Mouse (Mus musculus) adrenal gland, postnatal 36 days (tissue): ENCODE data around the gene Ermp1. TPM values are rescaled to one million over a fixed set of nuclear protein-coding genes. Genes with fewer than 3 reads are reported as not detected.

ENCODE experiments used
- DNase-seq, 2 experiments: peaks; one replicate each; pipeline ENCODE4 v3.0.0; 2021; ENCODE audit warnings: mixed read lengths in 1 of 2
- total RNA-seq, 2 experiments: library from RNA; stranded (reverse); gene quantifications; 2 replicates each; pipeline ENCODE4 v1.2.3; 2021

Gene Ermp1
- total RNA-seq, 2 experiments from 2014 or later: 54.2 to 60.9 TPM

- DNase-seq: peak; percentile 35 to 48
Observed at GRCm38 (mm10) chr19:29661974-29662580, 13.9 kb upstream of the Ermp1 start.

DNA sequence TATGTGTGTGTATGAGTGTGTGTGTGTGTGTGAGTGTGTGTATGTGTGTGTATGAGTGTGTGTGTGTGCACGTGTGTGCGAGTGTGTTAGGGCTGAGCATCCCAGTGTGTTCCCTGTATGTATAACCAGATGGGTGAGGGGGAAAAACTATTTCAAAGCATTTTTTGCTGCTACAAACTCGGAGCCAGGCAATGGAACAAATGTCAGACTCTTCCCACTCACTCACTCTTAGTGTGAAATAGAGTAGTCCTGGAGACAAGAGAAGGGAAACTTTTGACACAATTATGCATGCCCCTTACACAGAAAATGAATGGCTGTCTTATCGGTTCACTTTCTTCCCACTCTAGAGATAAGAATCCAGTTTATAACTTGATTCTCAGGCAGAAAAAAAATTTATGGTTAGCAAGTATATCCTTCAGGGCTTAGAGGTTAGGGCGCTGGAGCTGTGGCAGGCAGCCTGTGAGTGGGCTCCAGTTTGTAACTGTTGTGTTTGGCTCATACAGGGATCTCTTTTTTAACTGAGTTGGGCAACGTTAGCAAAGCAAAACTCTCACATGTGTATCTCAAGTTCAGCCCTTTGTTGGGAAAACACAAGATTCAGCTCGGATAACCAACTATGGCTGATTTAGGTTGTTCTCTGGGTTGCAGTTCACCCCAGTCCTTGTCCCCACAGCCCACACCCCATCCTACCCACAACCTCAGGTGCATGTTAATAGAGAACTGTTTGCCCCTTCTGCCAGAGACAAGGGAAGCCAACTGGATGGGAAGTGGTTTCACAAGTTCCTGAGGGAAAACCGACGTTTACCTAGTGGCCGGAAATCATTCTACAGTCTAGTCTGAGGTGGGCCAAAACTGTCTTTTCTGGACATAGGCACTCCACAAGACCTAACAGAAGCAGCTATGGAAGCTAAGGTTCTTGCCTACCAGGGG is 12.9 kb upstream of the Ermp1 start:
- no peak for DNase-seq

- DNase-seq: no peak
Observed at GRCm38 (mm10) chr19:29659705-29660104, 11.5 kb upstream of the Ermp1 start.

DNA sequence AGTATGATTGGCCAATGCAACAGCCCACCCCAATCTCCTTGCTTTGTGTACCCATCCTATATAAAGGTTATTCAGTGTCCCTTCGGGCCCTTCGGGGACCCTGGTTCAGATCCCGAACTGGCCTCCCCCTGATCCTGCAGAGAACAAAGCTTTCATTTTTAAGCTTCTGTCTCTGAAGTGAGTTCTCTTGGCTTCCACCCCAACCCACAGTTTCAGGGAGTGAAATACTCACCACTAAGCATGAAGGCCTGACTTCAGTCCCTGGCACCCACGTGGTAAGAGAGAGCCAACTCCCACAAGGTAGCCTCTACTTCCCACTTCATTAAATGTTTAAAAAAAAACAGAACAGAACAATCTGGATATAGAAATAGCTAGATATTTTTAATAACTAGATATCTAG is 10.6 kb upstream of the Ermp1 start:
- no peak for DNase-seq

DNA sequence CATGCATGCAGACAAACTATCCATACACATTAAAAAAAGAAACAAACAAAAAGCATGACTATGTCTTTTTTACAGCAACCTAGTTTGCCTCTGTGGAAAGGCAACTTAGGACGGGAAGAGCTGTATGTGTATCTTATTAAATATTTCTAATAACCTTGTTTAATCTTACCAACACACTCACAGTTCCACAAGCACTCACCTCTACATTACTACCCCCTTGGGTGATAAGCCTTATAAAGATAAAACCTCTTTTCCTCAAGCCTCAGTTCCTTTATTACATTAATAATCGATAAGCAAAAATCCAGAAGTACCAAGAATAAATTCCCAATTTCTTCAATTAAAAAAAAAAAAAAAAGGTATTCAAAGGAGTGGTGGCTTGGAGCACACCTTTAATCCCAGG is 9.3 kb upstream of the Ermp1 start:
- DNase-seq: no peak

GRCm38 (mm10) chr19:29657033-29657432 is 8.8 kb upstream of the Ermp1 start:
- DNase-seq: no peak

DNA sequence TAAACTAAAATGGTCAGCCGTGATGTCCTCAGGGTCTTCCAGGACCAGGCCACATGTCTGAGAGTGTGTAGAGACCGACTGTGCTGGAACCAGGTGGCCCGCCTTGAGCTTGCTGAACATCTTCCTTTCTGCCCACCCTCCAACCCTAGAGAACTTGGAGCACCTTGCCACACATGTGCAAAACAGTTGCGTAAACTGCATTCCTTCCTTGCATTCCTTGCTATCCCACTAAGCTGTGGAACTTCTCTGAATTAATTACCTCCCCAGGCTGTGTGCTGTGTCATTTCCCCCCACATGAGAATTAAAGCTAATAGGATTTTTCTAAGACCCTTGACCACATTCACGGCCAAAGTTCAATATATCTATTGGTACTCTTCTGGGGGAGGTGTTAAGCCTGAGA is 8.4 kb upstream of the Ermp1 start:
- DNase-seq: no peak

DNA sequence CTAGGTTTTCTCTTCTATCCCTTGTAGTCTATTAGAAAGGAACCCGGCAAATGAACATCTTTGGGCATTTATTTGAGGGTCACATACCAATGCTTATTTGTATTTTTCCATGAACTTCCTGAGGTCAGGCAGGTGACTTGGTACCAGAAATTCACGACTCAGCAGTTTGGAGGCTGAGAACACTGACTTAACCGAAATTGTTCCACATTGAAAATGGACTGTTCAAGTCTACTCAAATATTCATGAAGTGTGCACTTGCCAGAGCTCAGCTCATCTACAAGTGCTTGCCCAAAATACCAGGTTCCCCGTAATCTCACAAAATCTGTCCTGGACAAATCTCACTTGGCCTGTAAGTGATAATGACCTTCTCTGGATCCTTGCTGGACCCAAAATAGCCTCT is 7.8 kb upstream of the Ermp1 start:
- no peak for DNase-seq

GRCm38 (mm10) chr19:29655148-29655547 is 6.9 kb upstream of the Ermp1 start:
- no peak for DNase-seq

DNA sequence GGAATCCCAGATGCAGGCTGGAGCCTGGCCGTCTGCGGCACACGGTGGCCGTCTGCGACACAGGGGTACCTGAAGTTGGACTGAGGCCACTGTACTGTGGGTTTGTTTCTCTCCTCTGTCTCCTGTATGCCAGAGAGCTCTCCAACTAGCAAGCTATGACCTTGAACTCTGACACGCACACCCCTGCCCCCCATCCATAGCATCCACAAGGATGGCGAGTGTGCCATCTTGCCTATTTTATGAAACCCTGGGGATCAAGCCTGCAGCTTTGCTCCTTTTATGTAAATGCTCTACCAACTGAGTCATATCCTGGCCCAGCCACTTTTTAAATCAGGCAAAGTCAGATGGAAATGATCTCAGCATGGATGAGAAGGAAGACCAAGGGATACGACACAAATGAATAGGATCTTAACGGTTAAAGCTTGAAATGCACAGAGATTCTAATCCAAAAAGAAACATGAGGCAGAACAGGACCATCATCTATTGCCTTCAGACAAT is 5.6 kb upstream of the Ermp1 start:
- no peak for DNase-seq

DNA sequence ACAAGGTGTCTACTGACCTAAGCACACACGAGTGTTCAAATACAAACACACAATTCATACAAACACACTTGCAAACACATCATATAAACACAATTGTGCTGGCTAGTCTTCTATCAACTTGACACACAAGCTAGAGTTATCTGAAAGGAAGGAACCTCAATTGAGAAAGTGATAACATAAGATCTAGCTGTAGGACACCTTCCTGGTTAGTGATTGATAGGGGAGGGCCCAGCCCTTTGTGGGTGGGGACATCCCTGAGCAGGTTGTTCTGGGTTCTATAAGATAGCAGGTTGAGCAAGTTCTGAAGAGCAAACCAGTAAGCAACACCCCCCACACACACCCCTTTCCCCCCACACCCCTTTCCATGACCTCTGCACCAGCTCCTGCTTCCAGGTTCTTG is 1.5 kb upstream of the Ermp1 start:
- no peak for DNase-seq

DNA sequence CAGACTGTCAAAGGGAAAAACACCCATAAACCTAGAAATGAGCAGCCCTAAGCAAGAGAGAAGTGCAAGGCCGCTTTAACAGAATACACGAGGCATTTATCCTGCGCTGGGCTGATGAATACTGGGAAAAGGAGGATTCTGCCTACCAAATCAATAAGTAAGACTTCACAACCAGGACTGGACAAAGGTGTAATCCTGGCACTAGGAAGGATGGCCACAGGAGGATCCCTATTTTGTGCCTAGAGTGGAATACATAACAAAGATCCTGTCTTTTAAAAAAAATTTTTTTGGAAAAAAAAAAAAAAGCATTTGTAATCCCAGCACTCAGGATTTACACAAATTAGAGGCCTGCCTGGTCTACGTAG is 317 bp upstream of the Ermp1 start:
- DNase-seq: no peak

DNA sequence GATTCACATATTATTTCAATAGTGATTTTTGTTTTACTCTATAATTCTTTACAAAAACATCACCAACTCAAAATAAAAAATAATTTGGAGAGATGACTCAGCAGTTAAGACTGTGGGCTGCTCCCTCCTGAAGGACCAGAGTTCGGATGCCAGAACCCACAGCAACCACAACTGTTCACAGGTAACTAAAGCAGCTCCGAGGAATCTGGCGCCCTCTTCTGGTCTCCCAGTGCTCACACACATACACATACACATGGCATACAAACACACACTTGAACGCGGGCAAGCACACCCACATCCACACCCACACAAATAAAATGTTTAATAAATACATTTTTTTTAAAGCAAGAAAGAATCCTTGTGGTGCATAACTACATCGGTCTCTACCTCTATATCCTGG is 3.5 kb downstream of the Ermp1 start:
- DNase-seq: no peak

DNA sequence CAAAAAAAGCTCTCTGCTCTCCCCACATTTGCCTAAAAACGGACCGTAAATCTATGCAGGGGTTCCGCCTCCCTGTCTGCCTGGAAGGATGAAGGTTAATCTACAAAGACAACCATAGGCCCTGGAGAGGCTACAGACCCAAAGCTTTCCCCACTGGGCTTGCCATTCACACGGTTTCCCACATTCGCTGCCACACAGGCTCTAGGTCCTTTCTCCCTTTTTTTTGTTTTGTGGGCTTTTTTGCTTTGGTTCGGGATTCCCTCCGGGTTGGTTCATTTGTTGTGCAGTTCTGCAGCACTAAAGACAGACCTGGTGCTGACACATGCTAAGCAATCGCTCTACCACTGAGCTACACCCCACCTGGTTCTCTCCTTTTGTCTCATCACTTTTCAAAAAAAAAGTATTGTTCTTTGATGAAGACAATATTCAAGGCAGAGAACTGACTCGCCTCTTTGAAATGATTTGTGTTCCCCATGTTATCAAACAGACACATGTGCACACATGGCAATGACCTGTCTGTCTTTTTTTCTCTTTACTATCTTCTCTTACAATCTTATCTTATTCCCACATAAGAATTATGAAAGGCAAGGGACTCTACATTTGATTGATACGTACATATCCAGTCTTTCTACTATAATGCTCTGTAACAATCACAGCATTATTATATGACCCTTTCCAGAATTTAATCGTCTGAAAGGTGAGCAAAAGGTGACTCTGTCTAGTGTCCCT is 4.9 kb downstream of the Ermp1 start:
- no peak for DNase-seq

GRCm38 (mm10) chr19:29642211-29642610 is 6.0 kb downstream of the Ermp1 start:
- DNase-seq: no peak

- no peak for DNase-seq
Observed at GRCm38 (mm10) chr19:29641510-29641909, 6.7 kb downstream of the Ermp1 start.

DNA sequence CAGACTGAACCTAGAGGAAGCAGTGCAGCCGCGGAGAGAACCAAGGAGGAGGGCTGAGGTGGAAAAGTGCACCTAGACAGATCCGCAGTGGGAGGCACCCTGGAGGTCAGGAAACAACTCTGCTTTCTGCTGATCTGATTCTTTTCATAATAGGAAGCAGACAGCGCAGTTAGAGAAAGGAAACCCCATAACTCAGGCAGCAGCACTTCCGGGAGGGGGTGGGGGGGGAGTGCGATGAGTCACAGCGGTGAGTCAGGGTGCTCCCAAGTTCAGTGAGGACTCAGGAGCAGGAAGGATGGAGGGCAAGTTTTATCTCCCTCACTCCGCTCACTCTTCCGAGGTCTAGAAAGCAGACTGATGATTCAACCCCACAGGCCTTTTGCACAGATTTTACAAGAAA is 7.2 kb downstream of the Ermp1 start:
- peak; percentile 49 to 56 for DNase-seq

DNA sequence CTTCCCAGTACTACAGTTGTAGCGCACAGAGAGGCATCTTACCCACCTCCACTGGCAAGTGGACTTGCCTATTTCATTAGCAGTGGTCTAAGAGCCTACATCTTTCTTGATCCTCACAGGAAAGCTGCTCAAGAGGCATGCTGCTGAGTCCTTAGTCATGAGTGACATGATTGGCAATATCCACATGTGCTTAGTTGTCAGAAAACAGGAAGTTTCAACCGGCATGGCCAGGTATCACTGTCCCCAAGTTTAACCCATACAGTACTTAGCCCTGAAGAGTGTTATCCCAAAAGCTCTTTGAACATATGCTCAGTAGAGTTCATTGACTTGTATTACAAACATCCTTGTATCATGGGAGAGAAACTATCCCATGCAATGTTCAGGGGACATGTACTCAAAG is 36.1 kb downstream of the Ermp1 start:
- DNase-seq: no peak

DNA sequence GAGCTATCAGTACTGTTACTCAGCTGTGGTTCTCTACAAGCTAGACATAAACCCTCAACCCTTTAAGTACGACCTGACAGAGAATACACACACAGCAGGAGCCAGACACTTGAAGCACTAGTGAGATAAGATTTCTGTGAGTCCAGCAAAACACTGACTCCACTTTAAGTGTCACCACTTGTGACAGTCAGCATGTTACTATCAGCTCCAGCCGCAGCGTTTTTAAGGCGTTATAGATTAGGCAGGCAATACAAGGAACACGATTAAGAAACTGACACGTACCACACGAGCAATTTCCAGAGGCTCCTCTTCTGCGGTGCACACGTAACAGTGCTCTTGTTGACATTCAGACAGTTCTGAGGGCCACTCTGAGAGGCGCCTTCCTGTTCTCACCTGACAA is 37.3 kb downstream of the Ermp1 start:
- DNase-seq: no peak

GRCm38 (mm10) chr19:29608212-29608611 is 40.0 kb downstream of the Ermp1 start:
- no peak for DNase-seq

DNA sequence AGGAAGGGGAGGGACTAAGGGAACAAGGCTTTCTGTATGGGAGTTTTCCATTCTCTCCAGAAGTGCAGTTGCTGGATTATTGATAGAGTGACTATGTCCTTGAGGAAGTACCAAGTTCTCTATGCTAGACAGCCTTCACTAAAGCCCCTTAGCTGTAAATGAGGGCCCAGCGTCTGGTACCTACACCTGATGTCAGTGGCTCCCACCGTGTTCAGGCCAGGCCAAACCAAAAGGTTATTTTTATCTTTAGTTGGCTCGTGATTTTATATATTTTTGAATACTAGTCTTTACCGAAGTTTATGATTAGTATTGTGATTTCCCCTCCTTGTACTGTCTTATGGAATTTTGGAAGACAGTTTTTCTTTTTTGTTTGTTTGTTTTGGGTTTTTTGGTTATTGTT is 40.7 kb downstream of the Ermp1 start:
- DNase-seq: no peak

DNA sequence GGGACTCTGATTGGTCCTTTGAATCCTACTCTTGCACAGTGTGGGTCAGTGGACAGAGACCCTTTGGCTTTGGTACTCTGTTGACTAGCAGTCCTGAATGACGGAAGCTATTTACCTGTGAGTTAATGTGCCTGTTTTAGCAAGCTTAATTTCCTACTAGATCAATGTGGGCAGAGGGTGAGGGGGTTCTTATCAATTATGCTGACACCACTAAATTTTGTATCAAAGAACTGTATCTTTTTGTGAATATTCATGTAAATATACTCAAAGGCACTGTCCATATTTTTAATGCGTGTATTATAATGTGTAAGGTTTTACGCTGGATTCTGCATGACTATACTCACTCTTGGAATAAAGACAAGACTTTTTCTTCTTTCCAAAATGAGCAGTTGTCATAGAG is 43.6 kb downstream of the Ermp1 start:
- DNase-seq: no peak
